Mouse (Mus musculus) liver, postnatal 0 days (tissue): ENCODE measurements at regions not wholly inside any gene's neighbourhood (a gene's known extent, or its start where the extent isn't known, plus 50 kb on each side); places are given as distances from the start of the nearest gene placed in this dataset.
"Not testable (repeated sequence)": the region's sequence is repeated elsewhere in the genome, so short reads cannot be mapped to it uniquely, and the experiment has no call there.

ENCODE experiments used
- ATAC-seq: fragments of 200-750 bp; cut with Nextera tagmentation; 2 replicates; pipeline ENCODE4 v1.8.0; 2017; ENCODE audit warnings: mild to moderate bottlenecking, moderate library complexity
- DNase-seq: peaks from one replicate; pipeline ENCODE4 v3.0.0-alpha.2; 2016
- H3K27ac ChIP-seq: fragments of 300-500 bp; sonication (generic); 2 replicates; pipeline ENCODE4 v1.5.1; 2014; ENCODE audit warnings: antibody characterized with exemption, moderate library complexity, mild to moderate bottlenecking, low read depth
- H3K27me3 ChIP-seq: fragments of 300-500 bp; sonication (generic); 2 replicates; pipeline ENCODE4 v1.6.1; 2014; ENCODE audit warnings: low read length, control low read depth, mixed read lengths; ENCODE audit not compliant: insufficient read depth
- H3K36me3 ChIP-seq: fragments of 300-500 bp; sonication (generic); replicated peaks from 2 replicates; pipeline ENCODE4 v1.6.1; 2014; ENCODE audit warnings: mild to moderate bottlenecking, control low read depth, low read length, moderate library complexity, mixed read lengths; ENCODE audit not compliant: insufficient read depth
- H3K4me1 ChIP-seq: fragments of 300-500 bp; sonication (generic); 2 replicates; pipeline ENCODE4 v1.6.1; 2014; ENCODE audit warnings: antibody characterized with exemption, mild to moderate bottlenecking, control low read depth; ENCODE audit not compliant: insufficient read depth
- H3K4me2 ChIP-seq: fragments of 300-500 bp; sonication (generic); 2 replicates; pipeline ENCODE4 v1.6.1; 2014; ENCODE audit warnings: low read depth, mild to moderate bottlenecking, low read length, moderate library complexity, mixed read lengths
- H3K4me3 ChIP-seq: fragments of 300-500 bp; sonication (generic); 2 replicates; pipeline ENCODE4 v1.5.1; 2014; ENCODE audit warnings: low read depth, low read length
- H3K9ac ChIP-seq: fragments of 300-500 bp; sonication (generic); replicated peaks from 2 replicates; pipeline ENCODE4 v1.6.1; 2014; ENCODE audit warnings: mild to moderate bottlenecking, moderate library complexity
- H3K9me3 ChIP-seq: fragments of 300-500 bp; sonication (generic); 2 replicates; pipeline ENCODE4 v1.6.1; 2016; ENCODE audit warnings: mild to moderate bottlenecking, control low read depth, low read length, mixed read lengths
- CTCF ChIP-seq: sonication (generic); IDR thresholded peaks from 2 replicates; pipeline ENCODE4 v1.5.1; 2016; ENCODE audit warnings: antibody characterized with exemption, low read depth
- EP300 ChIP-seq: IDR thresholded peaks from 2 replicates; pipeline ENCODE4 v1.6.1; 2016; ENCODE audit warnings: antibody characterized with exemption, low read depth, mild to moderate bottlenecking
- WGBS: fragments of 180-500 bp; shearing (Covaris S2); extraction: QIAGEN DNeasy Blood & Tissue Kit; methylation state at CpG from one replicate; pipeline ENCODE4 v1.1.7; 2014; ENCODE audit not compliant: insufficient replicate concordance; 5-methylcytosine and 5-hydroxymethylcytosine counted together

GRCm38 (mm10) chr16:15129806-15130205 is 187.5 kb upstream of the Gm21897 start:
- H3K36me3 ChIP-seq, result no peaks in the 10 kb centered on the region
- TF ChIP-seq CTCF (no peak), EP300 (no peak)
- DNase-seq (no peak), ATAC-seq (no peak)
- no peak overlapping the region for H3K27ac ChIP-seq
- H3K9ac ChIP-seq, result no peak overlapping the region
- H3K4me2 ChIP-seq, result no peak overlapping the region
- H3K27me3 ChIP-seq, result no peaks in the 10 kb centered on the region
- no peaks in the 10 kb centered on the region for H3K4me1 ChIP-seq
- 87% methylated on average over 2 of the region's 2 CpGs for WGBS
- no peaks in the 10 kb centered on the region for H3K9me3 ChIP-seq
- no peak overlapping the region for H3K4me3 ChIP-seq

GRCm38 (mm10) chr16:15157852-15158251 is 159.4 kb upstream of the Gm21897 start:
- TF ChIP-seq CTCF (no peak), EP300 (no peak)
- no peak overlapping the region for H3K9ac ChIP-seq
- H3K27me3 ChIP-seq, result no peaks in the 10 kb centered on the region
- DNase-seq (no peak), ATAC-seq (no peak)
- H3K4me2 ChIP-seq, result no peak overlapping the region
- H3K9me3 ChIP-seq, result no peaks in the 10 kb centered on the region
- no peaks in the 10 kb centered on the region for H3K36me3 ChIP-seq
- no peak overlapping the region for H3K27ac ChIP-seq
- 55% methylated on average over 2 of the region's 2 CpGs for WGBS
- no peak overlapping the region for H3K4me3 ChIP-seq
- no peaks in the 10 kb centered on the region for H3K4me1 ChIP-seq

- ATAC-seq (no peak), DNase-seq (no peak)
- H3K27me3 ChIP-seq, result no peaks in the 10 kb centered on the region
- no peaks in the 10 kb centered on the region for H3K36me3 ChIP-seq
- no peak overlapping the region for H3K4me3 ChIP-seq
- TF ChIP-seq CTCF (no peak), EP300 (no peak)
- H3K9me3 ChIP-seq, result peaks cover 3% of the 10 kb centered on the region; the same call in 1 of the 2 replicates
- H3K4me1 ChIP-seq, result no peaks in the 10 kb centered on the region
- no peak overlapping the region for H3K4me2 ChIP-seq
- no peak overlapping the region for H3K9ac ChIP-seq
- 84% methylated on average over 3 of the region's 3 CpGs for WGBS
- no peak overlapping the region for H3K27ac ChIP-seq
Measured at GRCm38 (mm10) chr16:15175516-15175915, 141.7 kb upstream of the Gm21897 start.

GRCm38 (mm10) chr16:15185714-15186113 is 131.5 kb upstream of the Gm21897 start:
- no peak for ATAC-seq
- Histone ChIP-seq H3K4me1 (no peaks in the 10 kb centered on the region), H3K4me3 (no peak overlapping the region), H3K27ac (no peak overlapping the region), H3K9me3 (no peaks in the 10 kb centered on the region), H3K9ac (no peak overlapping the region), H3K27me3 (no peaks in the 10 kb centered on the region), H3K4me2 (no peak overlapping the region), H3K36me3 (no peaks in the 10 kb centered on the region)
- no peak for DNase-seq
- WGBS, result 85% methylated on average over 1 of the region's 1 CpGs
- TF ChIP-seq EP300, result no peak
- no peak for TF ChIP-seq CTCF

- no peak for TF ChIP-seq EP300
- TF ChIP-seq CTCF, result no peak
- 52% methylated on average over 6 of the region's 6 CpGs for WGBS
Measured at GRCm38 (mm10) chr16:15194926-15195711, 122.1 kb upstream of the Gm21897 start.

GRCm38 (mm10) chr16:15195931-15196330 is 121.3 kb upstream of the Gm21897 start:
- DNase-seq, H3K36me3 ChIP-seq, ATAC-seq, H3K9ac ChIP-seq, H3K27ac ChIP-seq, H3K4me2 ChIP-seq, H3K9me3 ChIP-seq, H3K27me3 ChIP-seq, H3K4me3 ChIP-seq, H3K4me1 ChIP-seq: not testable (repeated sequence)
- WGBS, result 92% methylated on average over 6 of the region's 12 CpGs

More at GRCm38 (mm10) chr16:15194926-15195711, 122.1 kb upstream of the Gm21897 start:
- no peaks in the 10 kb centered on the region for H3K27me3 ChIP-seq
- H3K27ac ChIP-seq, result no peak overlapping the region
- DNase-seq, result no peak
- H3K36me3 ChIP-seq, result no peaks in the 10 kb centered on the region
- H3K9ac ChIP-seq, result no peak overlapping the region
- H3K9me3 ChIP-seq, result no peaks in the 10 kb centered on the region
- no peak overlapping the region for H3K4me2 ChIP-seq
- no peak overlapping the region for H3K4me3 ChIP-seq
- ATAC-seq, result no peak
- H3K4me1 ChIP-seq, result no peaks in the 10 kb centered on the region
